ENCODE assay signal across 26 mouse cellular contexts in genomic region chr8:86760746-86761145, GRCm38 (mm10).
"Had no signal": no experiment of that assay in that cellular context is flagged by ENCODE, and none has a peak within 500 bp of the region (broad histone marks: within the 10 kb centered on the region; RNA-seq: fewer than 3 reads in every experiment).

No protein-coding gene starts in this region.

- H3K36me3 ChIP-seq: heart, embryonic 13.5 days; heart, embryonic 15.5 days; hindbrain, embryonic 10.5 days; hindbrain, embryonic 12.5 days; kidney, embryonic 15.5 days; limb, embryonic 10.5 days; limb, embryonic 12.5 days had no signal

- H3K9ac ChIP-seq: heart, embryonic 13.5 days; heart, embryonic 15.5 days; hindbrain, embryonic 12.5 days; hindbrain, embryonic 14.5 days; kidney, embryonic 15.5 days; limb, embryonic 12.5 days; liver, embryonic 14.5 days had no signal

- H3K27ac ChIP-seq: gastrocnemius, adult 2 months; heart, adult 2 months; heart, embryonic 13.5 days; heart, embryonic 15.5 days; hindbrain, embryonic 10.5 days; hindbrain, embryonic 12.5 days; hindbrain, embryonic 14.5 days; kidney, embryonic 15.5 days; kidney, postnatal 0 days; layer of hippocampus, adult 2 months; left cerebral cortex, adult 2 months; limb, embryonic 10.5 days; limb, embryonic 12.5 days; liver, embryonic 14.5 days had no signal

- H3K9me3 ChIP-seq: heart, embryonic 13.5 days; heart, embryonic 15.5 days; hindbrain, embryonic 10.5 days; hindbrain, embryonic 12.5 days; kidney, embryonic 15.5 days; limb, embryonic 10.5 days; limb, embryonic 12.5 days had no signal

- ATAC-seq: hindbrain, embryonic 16.5 days; inflammation-experienced regulatory T-cells, adult 6 months; intestine, postnatal 0 days had no signal

- H3K4me2 ChIP-seq: heart, embryonic 11.5 days; heart, embryonic 13.5 days; heart, embryonic 15.5 days; hindbrain, embryonic 12.5 days; hindbrain, embryonic 14.5 days; kidney, embryonic 15.5 days; limb, embryonic 12.5 days had no signal

- H3K27me3 ChIP-seq: heart, embryonic 13.5 days; heart, embryonic 15.5 days; kidney, embryonic 15.5 days had no signal

- DNase-seq: gastrocnemius, adult 2 months; gastrocnemius, postnatal 10 days; gastrocnemius, postnatal 25 days; heart, adult 2 months; heart, postnatal 14 days; heart, postnatal 4 days; kidney, adult 18-20 months; kidney, adult 9 months; kidney, postnatal 14 days; liver had no signal

- H3K4me3 ChIP-seq: gastrocnemius, adult 2 months; heart, adult 2 months; heart, embryonic 13.5 days; heart, embryonic 15.5 days; hindbrain, embryonic 10.5 days; hindbrain, embryonic 12.5 days; kidney, embryonic 15.5 days; layer of hippocampus, adult 2 months; left cerebral cortex, adult 2 months; limb, embryonic 10.5 days; limb, embryonic 12.5 days had no signal

- H3K4me1 ChIP-seq: limb, embryonic 12.5 days had no signal
